Mouse (Mus musculus): Measurements from ENCODE around the gene Gm21985. TPM values are rescaled to one million over a fixed set of nuclear protein-coding genes. Genes with fewer than 3 reads are reported as not detected.

Gene Gm21985
- total RNA-seq, 2 experiments from 2014 or later, result 3.7 TPM; not detected in 1

- TF ChIP-seq CTCF (IDR thresholded peaks at IDR 0.05), result no peak
- peak overlapping the region; percentile 79 for H3K4me3 ChIP-seq
- no peak for DNase-seq (ENCODE audit: extremely low spot score in 1 of 2, low spot score in 2 of 2)
- intact Hi-C loops (cut with DNase I), result loop anchor here (2.0 to 10.0 kb wide), 3 partner anchors 39 to 189 kb away; partner anchors contain the start of genes Aven, Gm21985, Katnbl1 and Nop10
- peak overlapping the region; percentile 94 for H3K27ac ChIP-seq
Measured at GRCm38 (mm10) chr2:112454125-112454861, 188.2 kb downstream of the Gm21985 start.

- intact Hi-C loops (cut with DNase I), result loop anchor here (2.0 to 10.0 kb wide), 3 partner anchors 38 to 190 kb away; partner anchors contain the start of genes Aven, Gm21985, Katnbl1 and Nop10
- DNase-seq (ENCODE audit: extremely low spot score in 1 of 2, low spot score in 2 of 2), result peak; percentile 97 to 99
- no peak for TF ChIP-seq CTCF (IDR thresholded peaks at IDR 0.05)
Measured at GRCm38 (mm10) chr2:112454862-112455564, 188.9 kb downstream of the Gm21985 start, which contains the start of gene Emc7. TSS of gene Emc7 (plus strand) at chr2:112454997.

More at GRCm38 (mm10) chr2:112454862-112455564, 188.9 kb downstream of the Gm21985 start, which contains the start of gene Emc7:
- Histone ChIP-seq H3K27ac (peak within 1 kb of the TSS; percentile 94), H3K4me3 (peak within 1 kb of the TSS; percentile 79)

Other genes starting within 250 kb of the Gm21985 start
- gene Olfr1311, start 241.9 kb upstream of the Gm21985 start, total RNA-seq (2021), result not detected
- gene Olfr1312, start 216.1 kb upstream of the Gm21985 start, total RNA-seq (2021), result not detected
- gene Olfr1313, start 188.5 kb upstream of the Gm21985 start, total RNA-seq (2021), result not detected
- gene Olfr1314, start 169.5 kb upstream of the Gm21985 start, total RNA-seq (2021), result not detected
- not detected for gene Olfr1315-ps1, start 150.9 kb upstream of the Gm21985 start, total RNA-seq (2021)
- gene Olfr1316, start 131.3 kb upstream of the Gm21985 start, total RNA-seq (2021), result not detected
- not detected for gene Olfr1317, start 126.0 kb upstream of the Gm21985 start, total RNA-seq (2021)
- not detected for gene Olfr1318, start 112.1 kb upstream of the Gm21985 start, total RNA-seq (2021)
- gene Lpcat4, start 26.8 kb upstream of the Gm21985 start, total RNA-seq (2021), result 100 to 1,000 TPM; 150 to 164 TPM
- not detected for gene Nutm1, start 7.0 kb upstream of the Gm21985 start, total RNA-seq (2021)
- gene Nop10, start 4.4 kb upstream of the Gm21985 start, total RNA-seq (2021), result 10 to 100 TPM; 46.0 to 46.4 TPM
- 100 to 1,000 TPM; 127 to 129 TPM for gene Slc12a6, start 489 bp upstream of the Gm21985 start, total RNA-seq (2021)
- gene Emc4, start 101.7 kb downstream of the Gm21985 start, total RNA-seq (2021), result 100 to 1,000 TPM; 142 to 147 TPM
- 10 to 100 TPM; 13.5 to 14.2 TPM for gene Katnbl1, start 112.9 kb downstream of the Gm21985 start, total RNA-seq (2021)
- gene Emc7, start 188.7 kb downstream of the Gm21985 start, total RNA-seq (2021), result 10 to 100 TPM; 47.1 to 52.2 TPM
- 1 to 10 TPM; 1.7 to 2.5 TPM for gene Chrm5, start 214.5 kb downstream of the Gm21985 start, total RNA-seq (2021)
- gene Aven, start 226.7 kb downstream of the Gm21985 start, total RNA-seq (2021), result 10 to 100 TPM in 1 of 2 experiments, 1 to 10 TPM in 1; 9.8 to 11.2 TPM

All from left cerebral cortex, adult 2 months (tissue).